ENCODE assay signal across 8 mouse cellular contexts in genomic region chr2:155742931-155743337, GRCm38 (mm10). TPM values are rescaled to one million over a fixed set of nuclear protein-coding genes. Genes with fewer than 3 reads are reported as not detected.
DNase-seq lines count a peak whose midpoint lies in the region; ATAC-seq and TF ChIP-seq lines count a peak whose summit lies in the region.
"Had no signal": no experiment of that assay in that cellular context is flagged by ENCODE, and none has a peak within 500 bp of the region (broad histone marks: within the 10 kb centered on the region; RNA-seq: fewer than 3 reads in every experiment).

No protein-coding gene starts in this region.

- ATAC-seq in intestine, postnatal 0 days, result peak; percentile 56; the same call in 1 of the 2 replicates
- peak; percentile 84 for ATAC-seq in lung, embryonic 15.5 days (ENCODE audit: borderline replicate concordance, extremely low read depth, low FRiP score, low TSS enrichment)
- ATAC-seq in hindbrain, embryonic 13.5 days (ENCODE audit: low FRiP score), result no peak

- H3K4me1 ChIP-seq in MEL (ENCODE audit: control insufficient read depth in 1 of 2, insufficient read depth in 2 of 2, low read length in 2 of 2), result peaks cover 0 to 17% of the 10 kb centered on the region in 2 experiments; a peak in 2 of 4 replicates
- H3K4me1 ChIP-seq in intestine, postnatal 0 days (replicated peaks; ENCODE audit: control insufficient read depth, insufficient read depth, low read length), result no peaks in the 10 kb centered on the region
- H3K4me1 ChIP-seq in lung, embryonic 15.5 days, result peaks cover 11% of the 10 kb centered on the region
- H3K4me1 ChIP-seq in hindbrain, embryonic 13.5 days (replicated peaks), result no peaks in the 10 kb centered on the region

- TF ChIP-seq RAD21 in MEL (IDR thresholded peaks at IDR 0.05; ENCODE audit: low read depth, low read length), result no peak

- TF ChIP-seq CTCF in MEL (IDR thresholded peaks at IDR 0.05 in 2 of 3, conservative IDR thresholded peaks at IDR 0.05 in 1 of 3; ENCODE audit: control insufficient read depth in 1 of 3, insufficient read depth in 1 of 3, low read depth in 2 of 3, low read length in 3 of 3, poor library complexity in 1 of 3, severe bottlenecking in 1 of 3), result no peak
- no peak for TF ChIP-seq CTCF in intestine, postnatal 0 days (IDR thresholded peaks at IDR 0.05; ENCODE audit: low read depth)
- TF ChIP-seq CTCF in layer of hippocampus, adult 2 months (conservative IDR thresholded peaks at IDR 0.05), result no peak

- no peak overlapping the region for H3K4me2 ChIP-seq in intestine, postnatal 0 days (replicated peaks; ENCODE audit: low read depth)
- H3K4me2 ChIP-seq in lung, embryonic 15.5 days, result no peak overlapping the region
- no peak overlapping the region for H3K4me2 ChIP-seq in hindbrain, embryonic 13.5 days

- H3K27me3 ChIP-seq in MEL (ENCODE audit: control insufficient read depth in 1 of 2, insufficient read depth in 2 of 2, low read length in 2 of 2), result peaks cover 0 to 2% of the 10 kb centered on the region in 2 experiments; a peak in 2 of 4 replicates
- H3K27me3 ChIP-seq in intestine, postnatal 0 days (replicated peaks; ENCODE audit: control insufficient read depth, insufficient read depth, low read length), result no peaks in the 10 kb centered on the region
- H3K27me3 ChIP-seq in lung, embryonic 15.5 days, result no peaks in the 10 kb centered on the region
- H3K27me3 ChIP-seq in hindbrain, embryonic 13.5 days, result no peaks in the 10 kb centered on the region

- no peak overlapping the region for H3K4me3 ChIP-seq in MEL (ENCODE audit: control insufficient read depth in 1 of 2, insufficient read depth in 1 of 2, low read depth in 2 of 2, low read length in 2 of 2)
- no peak overlapping the region for H3K4me3 ChIP-seq in intestine, postnatal 0 days (ENCODE audit: low read depth, low read length)
- no peak overlapping the region for H3K4me3 ChIP-seq in lung, embryonic 15.5 days
- H3K4me3 ChIP-seq in hindbrain, embryonic 13.5 days, result no peak overlapping the region
- H3K4me3 ChIP-seq in layer of hippocampus, adult 2 months, result no peak overlapping the region

- no peaks in the 10 kb centered on the region for H3K79me2 ChIP-seq in MEL (ENCODE audit: control insufficient read depth, insufficient read depth, low read length, poor library complexity)

- H3K36me3 ChIP-seq in MEL (ENCODE audit: control insufficient read depth in 1 of 2, insufficient read depth in 2 of 2, low read length in 2 of 2), result peaks cover 0 to 14% of the 10 kb centered on the region in 2 experiments; a peak in 2 of 4 replicates
- no peaks in the 10 kb centered on the region for H3K36me3 ChIP-seq in intestine, postnatal 0 days (ENCODE audit: control insufficient read depth, insufficient read depth)
- no peaks in the 10 kb centered on the region for H3K36me3 ChIP-seq in lung, embryonic 15.5 days
- no peaks in the 10 kb centered on the region for H3K36me3 ChIP-seq in hindbrain, embryonic 13.5 days

- peak; percentile 88 to 93 for TF ChIP-seq EP300 in MEL (IDR thresholded peaks at IDR 0.05; ENCODE audit: low read depth in 1 of 2, low read length in 2 of 2)

- DNase-seq in MEL (ENCODE audit: low read depth, low spot score), result peak; percentile 79
- DNase-seq in adrenal gland, postnatal 10 days, result peak; percentile 79
- DNase-seq in retina, postnatal 1 day, result no peak
- DNase-seq in layer of hippocampus, adult 2 months (ENCODE audit: low spot score in 2 of 2), result no peak

- H3K9me3 ChIP-seq in MEL (replicated peaks; ENCODE audit: insufficient read depth, low read length), result no peaks in the 10 kb centered on the region
- H3K9me3 ChIP-seq in intestine, postnatal 0 days (ENCODE audit: control insufficient read depth), result no peaks in the 10 kb centered on the region
- H3K9me3 ChIP-seq in lung, embryonic 15.5 days, result no peaks in the 10 kb centered on the region
- no peaks in the 10 kb centered on the region for H3K9me3 ChIP-seq in hindbrain, embryonic 13.5 days

- 40% methylated on average over 12 of the region's 12 CpGs for WGBS in intestine, postnatal 0 days
- 18% methylated on average over 12 of the region's 12 CpGs for WGBS in lung, embryonic 15.5 days
- WGBS in hindbrain, embryonic 13.5 days, result 84% methylated on average over 12 of the region's 12 CpGs

- no peak overlapping the region for H3K27ac ChIP-seq in MEL (ENCODE audit: control insufficient read depth, low read depth, low read length)
- no peak overlapping the region for H3K27ac ChIP-seq in intestine, postnatal 0 days (ENCODE audit: low read depth, low read length)
- H3K27ac ChIP-seq in lung, embryonic 15.5 days, result peak overlapping the region; percentile 92
- no peak overlapping the region for H3K27ac ChIP-seq in hindbrain, embryonic 13.5 days
- no peak overlapping the region for H3K27ac ChIP-seq in layer of hippocampus, adult 2 months

- no peak overlapping the region for H3K9ac ChIP-seq in MEL (ENCODE audit: control insufficient read depth, low read depth, low read length, poor library complexity, severe bottlenecking)
- H3K9ac ChIP-seq in intestine, postnatal 0 days (ENCODE audit: low read depth, low read length), result no peak overlapping the region
- H3K9ac ChIP-seq in lung, embryonic 15.5 days, result no peak overlapping the region
- no peak overlapping the region for H3K9ac ChIP-seq in hindbrain, embryonic 13.5 days

- no peak for TF ChIP-seq POLR2A in MEL (IDR thresholded peaks at IDR 0.05; ENCODE audit: control insufficient read depth in 1 of 2, insufficient read depth in 1 of 2, low read depth in 1 of 2, low read length in 2 of 2, poor library complexity in 1 of 2)

TF ChIP-seq in MEL, 35 proteins besides CTCF, POLR2A, EP300 and RAD21 (continues in another document):
- TF ChIP-seq POLR2AphosphoS2 (IDR thresholded peaks at IDR 0.05; ENCODE audit: low read length) (no peak), RCOR1 (IDR thresholded peaks at IDR 0.05; ENCODE audit: low read depth, low read length) (peak; percentile 100), ETS1 (IDR thresholded peaks at IDR 0.05; ENCODE audit: low read depth, low read length) (peak; percentile 81; the same call in 1 of the 2 replicates), GABPA (IDR thresholded peaks at IDR 0.05; ENCODE audit: low read depth, low read length) (no peak), E2F4 (IDR thresholded peaks at IDR 0.05; ENCODE audit: borderline replicate concordance, low read depth, low read length) (no peak), MYC (IDR thresholded peaks at IDR 0.05; ENCODE audit: low read depth, low read length) (no peak), MAFK (IDR thresholded peaks at IDR 0.05; ENCODE audit: borderline replicate concordance, low read depth, low read length) (peak; percentile 54; the same call in 1 of the 2 replicates), MXI1 (IDR thresholded peaks at IDR 0.05; ENCODE audit: low read depth, low read length) (peak; percentile 70; the same call in 1 of the 2 replicates), USF1 (IDR thresholded peaks at IDR 0.05; ENCODE audit: low read depth, low read length) (peak; percentile 44; the same call in 1 of the 2 replicates)

RNA-seq across cellular contexts. Expression of gene Gm17581, which starts 7.3 kb away (rescaled TPM):
- total RNA-seq in MEL (2012; rRNA removed), result not detected in 2 replicates
- polyA plus RNA-seq in MEL (2012; ENCODE audit: insufficient read depth in 1 of 2, insufficient read length in 2 of 2, low read depth in 1 of 2, low replicate concordance in 2 of 2, missing spikeins in 1 of 2), result not detected
- total RNA-seq in adrenal gland, postnatal 10 days (2021), result not detected
- polyA plus RNA-seq in intestine, postnatal 0 days (2015; fragmentation: Nextera tagmentation; extraction: Ambion mirVana), result not detected in 2 replicates
- polyA plus RNA-seq in lung, embryonic 15.5 days (2015; fragmentation: Nextera tagmentation; extraction: Ambion mirVana), result not detected in 2 replicates
- polyA plus RNA-seq in hindbrain, embryonic 13.5 days (2015; fragmentation: Nextera tagmentation; extraction: Ambion mirVana), result not detected in 2 replicates
- total RNA-seq in layer of hippocampus, adult 2 months (2021), result not detected
- polyA plus RNA-seq: limb, embryonic 11.5 days had no signal

RNA-seq across cellular contexts. Expression of gene Procr, which starts 8.0 kb away (rescaled TPM):
- 0.15 TPM in 1 of 2 replicates, not detected in the other for total RNA-seq in MEL (2012; rRNA removed)
- not detected for polyA plus RNA-seq in MEL (2012; ENCODE audit: insufficient read depth in 1 of 2, insufficient read length in 2 of 2, low read depth in 1 of 2, low replicate concordance in 2 of 2, missing spikeins in 1 of 2)
- 10 to 100 TPM; 20.6 to 34.4 TPM for total RNA-seq in adrenal gland, postnatal 10 days (2021)
- 8.0 and 8.3 TPM in 2 replicates for polyA plus RNA-seq in intestine, postnatal 0 days (2015; fragmentation: Nextera tagmentation; extraction: Ambion mirVana)
- polyA plus RNA-seq in lung, embryonic 15.5 days (2015; fragmentation: Nextera tagmentation; extraction: Ambion mirVana), result 14.6 and 15.3 TPM in 2 replicates
- polyA plus RNA-seq in hindbrain, embryonic 13.5 days (2015; fragmentation: Nextera tagmentation; extraction: Ambion mirVana), result 2.8 and 4.1 TPM in 2 replicates
- total RNA-seq in layer of hippocampus, adult 2 months (2021), result under 1 TPM; 0.81 to 0.97 TPM

RNA-seq across cellular contexts. Expression of gene Edem2, which starts 13.7 kb away (rescaled TPM):
- 36.1 and 40.7 TPM in 2 replicates for total RNA-seq in MEL (2012; rRNA removed)
- polyA plus RNA-seq in MEL (2012; ENCODE audit: insufficient read depth in 1 of 2, insufficient read length in 2 of 2, low read depth in 1 of 2, low replicate concordance in 2 of 2, missing spikeins in 1 of 2), result 10 to 100 TPM in 1 of 2 experiments, not detected in 1; 43.8 TPM
- total RNA-seq in adrenal gland, postnatal 10 days (2021), result 10 to 100 TPM; 32.0 to 39.6 TPM
- polyA plus RNA-seq in intestine, postnatal 0 days (2015; fragmentation: Nextera tagmentation; extraction: Ambion mirVana), result 60.0 and 61.6 TPM in 2 replicates
- polyA plus RNA-seq in lung, embryonic 15.5 days (2015; fragmentation: Nextera tagmentation; extraction: Ambion mirVana), result 41.2 and 45.2 TPM in 2 replicates
- 45.3 and 46.4 TPM in 2 replicates for polyA plus RNA-seq in hindbrain, embryonic 13.5 days (2015; fragmentation: Nextera tagmentation; extraction: Ambion mirVana)
- total RNA-seq in layer of hippocampus, adult 2 months (2021), result 10 to 100 TPM; 23.6 to 24.8 TPM

RNA-seq across cellular contexts. Expression of gene Mmp24, which starts 32.2 kb away (rescaled TPM):
- total RNA-seq in MEL (2012; rRNA removed), result 0.23 and 0.27 TPM in 2 replicates
- polyA plus RNA-seq in MEL (2012; ENCODE audit: insufficient read depth in 1 of 2, insufficient read length in 2 of 2, low read depth in 1 of 2, low replicate concordance in 2 of 2, missing spikeins in 1 of 2), result under 1 TPM in 1 of 2 experiments, not detected in 1; 0.06 TPM
- total RNA-seq in adrenal gland, postnatal 10 days (2021), result 1 to 10 TPM; 2.5 to 3.4 TPM
- polyA plus RNA-seq in intestine, postnatal 0 days (2015; fragmentation: Nextera tagmentation; extraction: Ambion mirVana), result 0.17 and 0.22 TPM in 2 replicates
- 0.04 and 0.09 TPM in 2 replicates for polyA plus RNA-seq in lung, embryonic 15.5 days (2015; fragmentation: Nextera tagmentation; extraction: Ambion mirVana)
- 11.3 and 11.9 TPM in 2 replicates for polyA plus RNA-seq in hindbrain, embryonic 13.5 days (2015; fragmentation: Nextera tagmentation; extraction: Ambion mirVana)
- total RNA-seq in layer of hippocampus, adult 2 months (2021), result 10 to 100 TPM; 36.8 to 38.5 TPM
- polyA plus RNA-seq: limb, embryonic 11.5 days had no signal

RNA-seq across cellular contexts. Expression of gene Trpc4ap, which starts 50.8 kb away (rescaled TPM):
- 58.7 and 60.4 TPM in 2 replicates for total RNA-seq in MEL (2012; rRNA removed)
- 100 to 1,000 TPM; 161 to 187 TPM for polyA plus RNA-seq in MEL (2012; ENCODE audit: insufficient read depth in 1 of 2, insufficient read length in 2 of 2, low read depth in 1 of 2, low replicate concordance in 2 of 2, missing spikeins in 1 of 2)
- total RNA-seq in adrenal gland, postnatal 10 days (2021), result 100 to 1,000 TPM; 103 to 118 TPM
- 64.8 and 67.5 TPM in 2 replicates for polyA plus RNA-seq in intestine, postnatal 0 days (2015; fragmentation: Nextera tagmentation; extraction: Ambion mirVana)
- 126 and 133 TPM in 2 replicates for polyA plus RNA-seq in lung, embryonic 15.5 days (2015; fragmentation: Nextera tagmentation; extraction: Ambion mirVana)
- polyA plus RNA-seq in hindbrain, embryonic 13.5 days (2015; fragmentation: Nextera tagmentation; extraction: Ambion mirVana), result 166 and 170 TPM in 2 replicates
- 100 to 1,000 TPM; 159 to 164 TPM for total RNA-seq in layer of hippocampus, adult 2 months (2021)

Comparison
In these comparisons a context has a peak if more than half of its experiments do, and no peak if none do; other contexts are left out.
1. DNase-seq: peak in MEL (single experiment) and adrenal gland, postnatal 10 days (single experiment); none in retina, postnatal 1 day (single experiment) and layer of hippocampus, adult 2 months (0 of 2).